Mouse (Mus musculus): Measurements from ENCODE around the gene Styx.
"Not testable (repeated sequence)": the region's sequence is repeated elsewhere in the genome, so short reads cannot be mapped to it uniquely, and the experiment has no call there.

The Styx gene

DNA sequence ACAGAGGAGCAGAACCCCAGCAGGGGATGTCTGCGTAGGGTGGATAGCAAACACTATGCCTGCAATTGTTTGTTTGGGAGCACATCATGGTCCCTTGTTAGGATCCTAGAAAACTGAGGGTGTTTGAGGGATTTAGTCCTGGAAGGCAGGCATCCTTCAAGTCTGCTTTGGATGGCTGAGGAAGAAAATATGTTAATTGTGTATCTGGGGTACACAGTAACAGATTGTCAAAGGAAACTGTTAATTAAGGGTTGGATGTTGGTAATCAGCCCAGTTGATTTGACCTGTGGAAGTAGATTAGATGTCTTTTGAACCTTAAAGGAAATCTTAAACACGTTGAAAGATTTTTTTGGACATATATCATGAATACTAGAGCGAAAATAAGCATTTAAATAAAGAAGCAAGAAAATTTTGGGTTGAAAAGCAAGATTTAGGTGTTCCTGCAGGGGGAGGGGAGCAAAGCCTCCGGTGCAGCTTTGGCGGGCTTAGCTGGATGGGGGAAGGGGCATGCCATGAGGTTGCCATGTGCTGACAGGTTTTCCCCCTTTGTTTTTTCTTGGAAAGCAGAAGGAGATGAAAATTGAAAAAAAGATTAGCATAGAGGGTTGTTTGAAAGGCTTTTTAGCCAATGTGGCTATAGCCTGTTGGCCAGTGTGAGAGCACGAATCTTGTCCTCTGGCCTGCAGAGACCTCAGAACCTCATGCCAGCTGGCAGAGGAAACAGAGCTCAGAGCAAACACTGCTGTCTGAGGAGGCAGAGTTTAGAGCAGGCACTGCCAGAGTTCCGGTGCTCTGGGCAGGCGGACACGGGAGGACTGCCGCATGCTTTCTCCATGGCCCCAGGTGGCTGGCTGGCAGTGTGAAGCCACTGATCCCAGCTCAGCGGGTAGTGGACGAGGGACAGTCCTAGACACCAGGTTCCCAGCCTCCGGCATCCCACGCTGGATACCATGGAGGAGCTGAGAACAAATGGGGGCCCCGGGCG, 13.6 kb downstream of the Styx start:
- DNase-seq (ENCODE audit: low spot score): no peak

GRCm38 (mm10) chr14:45365196-45365587, 14.3 kb downstream of the Styx start:
- DNase-seq (ENCODE audit: low spot score): no peak

GRCm38 (mm10) chr14:45378771-45379170, 27.9 kb downstream of the Styx start:
- no peak for DNase-seq (ENCODE audit: low spot score)

- DNase-seq (ENCODE audit: low spot score): no peak
Observed at GRCm38 (mm10) chr14:45380756-45381155, 29.9 kb downstream of the Styx start.

GRCm38 (mm10) chr14:45382912-45383311, 32.0 kb downstream of the Styx start:
- DNase-seq (ENCODE audit: low spot score): no peak

DNA sequence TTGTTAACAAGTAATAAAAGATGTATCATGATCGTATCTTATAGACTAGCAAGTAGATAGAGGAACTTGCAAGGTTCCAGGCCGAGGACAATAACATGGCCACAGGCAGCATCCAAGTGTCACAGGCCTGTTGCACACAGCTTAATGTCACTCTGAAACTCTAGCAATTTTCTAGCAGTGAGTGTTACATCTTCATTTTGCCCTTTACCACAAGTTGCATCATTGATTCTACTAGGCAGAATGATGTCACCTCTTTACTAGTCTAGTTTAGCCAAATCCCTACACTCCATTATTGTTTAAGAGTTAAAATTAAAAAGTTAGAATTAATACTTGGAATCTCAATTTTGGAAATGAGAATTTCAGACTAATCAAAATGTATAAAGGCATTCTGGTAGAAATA, 34.7 kb downstream of the Styx start:
- no peak for DNase-seq (ENCODE audit: low spot score)

DNA sequence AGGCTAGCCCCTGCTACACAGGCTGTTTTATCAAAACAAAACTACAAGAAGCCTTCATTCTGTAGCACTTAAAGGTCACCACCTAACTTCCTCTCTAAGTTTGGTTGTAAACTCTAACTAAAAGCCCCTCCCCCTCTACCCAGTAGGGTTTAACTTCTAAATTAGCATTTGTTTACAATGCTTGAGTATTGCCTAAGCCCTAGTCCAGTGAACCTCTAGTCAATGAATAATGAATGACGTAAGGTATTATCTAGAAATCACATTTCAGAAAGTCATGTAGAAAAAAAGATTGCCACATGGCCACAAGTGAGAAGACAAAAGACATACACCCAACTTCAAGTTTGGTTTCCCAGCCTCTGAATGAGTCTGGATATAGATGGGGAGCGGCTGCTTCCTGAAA, 36.6 kb downstream of the Styx start:
- DNase-seq (ENCODE audit: low spot score): no peak

DNA sequence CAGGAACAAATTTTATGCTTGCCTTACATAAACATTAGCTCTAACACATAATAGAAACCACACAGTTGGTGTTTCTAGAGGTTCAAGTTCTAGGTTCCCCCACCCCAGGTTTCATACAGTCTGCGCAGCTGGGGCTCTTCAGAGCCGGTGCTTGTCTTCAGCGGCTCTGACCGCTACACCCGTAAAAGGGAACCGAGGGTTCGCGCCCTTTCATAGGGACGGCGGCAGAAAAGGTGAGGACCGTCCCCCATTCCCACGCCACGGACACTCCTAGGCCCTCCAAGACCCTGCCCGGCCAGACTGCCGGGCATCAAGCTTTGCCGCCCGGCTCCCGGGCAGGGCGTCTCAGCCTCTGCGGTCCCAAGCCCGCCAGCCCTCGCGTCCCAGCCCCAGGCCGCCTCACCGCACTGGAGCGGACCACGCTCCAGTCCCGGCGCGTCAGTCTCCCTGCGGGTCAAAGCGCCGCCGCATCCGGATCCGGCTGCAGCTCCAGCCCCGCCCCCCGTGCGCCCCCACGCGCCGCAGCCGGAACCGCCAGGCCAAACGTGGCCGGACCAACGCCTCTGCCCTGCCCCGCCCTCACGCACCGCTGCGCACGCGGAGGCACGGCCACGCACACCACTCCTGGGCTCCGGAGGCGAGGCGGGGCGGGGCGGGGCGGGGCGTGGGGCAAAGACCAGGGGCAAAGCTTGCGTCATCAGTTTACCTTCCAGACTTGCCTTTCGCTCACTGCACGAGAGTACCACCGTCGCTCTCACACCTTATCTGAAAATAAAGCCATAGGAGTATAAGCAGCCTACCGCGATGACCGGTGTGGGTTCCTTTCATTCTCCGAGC, 37.7 kb downstream of the Styx start:
- DNase-seq (ENCODE audit: low spot score): peak; percentile 81

- DNase-seq (ENCODE audit: low spot score): no peak
Observed at GRCm38 (mm10) chr14:45389194-45389593, 38.3 kb downstream of the Styx start.

DNA sequence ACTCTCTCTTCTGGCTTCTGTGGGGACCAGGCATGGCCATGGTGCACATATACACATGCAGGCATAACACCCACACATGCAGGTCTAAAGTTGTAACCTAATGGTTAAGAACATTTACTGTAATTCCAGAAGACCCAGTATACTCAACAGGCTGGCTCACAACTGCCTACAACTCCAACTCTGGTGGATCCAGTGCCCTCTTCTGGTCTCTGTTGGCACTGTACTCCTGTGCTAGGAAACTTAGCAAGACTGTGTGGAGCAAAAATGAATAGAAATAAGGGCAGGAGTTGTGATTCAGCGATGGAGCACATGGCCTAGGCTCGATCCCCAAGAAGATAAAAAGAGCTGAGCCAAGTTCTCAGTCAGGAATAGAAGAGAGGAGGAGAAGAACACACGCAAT, 48.9 kb downstream of the Styx start:
- no peak for DNase-seq (ENCODE audit: low spot score)

GRCm38 (mm10) chr14:45403651-45404050, 52.8 kb downstream of the Styx start:
- no peak for DNase-seq (ENCODE audit: low spot score)

GRCm38 (mm10) chr14:45404813-45405212, 53.9 kb downstream of the Styx start, which contains the start of gene Gnpnat1:
TSS of gene Gnpnat1 (minus strand) at chr14:45404913.
- not testable (repeated sequence) for DNase-seq (ENCODE audit: low spot score)

DNA sequence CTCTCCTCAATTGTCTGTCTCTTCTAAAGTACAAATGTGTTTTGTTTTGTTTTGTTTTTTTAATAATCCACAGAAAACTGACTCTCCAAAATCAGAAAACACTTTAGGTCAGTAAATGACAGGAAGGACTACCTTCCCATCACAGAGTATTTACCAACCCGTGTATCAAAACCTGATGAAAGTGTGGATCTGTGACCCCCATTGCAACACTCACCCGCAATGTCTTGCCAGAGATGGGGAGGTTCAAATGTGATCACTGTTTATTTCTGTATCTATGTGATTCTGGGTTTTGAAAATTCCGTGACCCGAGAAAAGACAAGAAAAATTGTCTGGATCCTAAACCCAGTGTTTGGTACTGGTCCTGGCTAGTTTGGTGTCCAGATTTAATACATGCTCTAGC, 65.4 kb downstream of the Styx start:
- DNase-seq (ENCODE audit: low spot score): no peak

GRCm38 (mm10) chr14:45418553-45418952, 67.7 kb downstream of the Styx start:
- no peak for DNase-seq (ENCODE audit: low spot score)

DNA sequence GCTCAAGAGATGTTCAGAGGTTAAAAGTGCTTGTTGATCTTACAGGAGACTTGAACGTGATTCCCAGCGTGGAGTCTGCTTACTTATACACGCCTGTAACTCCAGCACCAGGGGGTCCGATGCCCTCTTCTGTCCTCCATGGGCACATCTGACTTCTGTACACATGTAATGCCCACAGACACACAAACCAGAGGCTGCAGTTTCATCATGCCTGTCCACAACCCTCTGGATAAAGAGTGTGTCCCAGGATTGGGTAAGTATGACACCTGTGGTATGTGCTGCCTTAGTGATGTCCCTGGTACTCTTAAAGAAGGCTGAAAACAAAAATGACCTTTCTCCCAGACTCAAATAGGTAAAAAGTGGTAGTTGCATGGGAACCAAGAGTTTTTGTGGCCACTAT, 68.4 kb downstream of the Styx start:
- DNase-seq (ENCODE audit: low spot score): no peak

- DNase-seq (ENCODE audit: low spot score): no peak
Observed at GRCm38 (mm10) chr14:45422371-45422770, 71.5 kb downstream of the Styx start.

- peak; percentile 8 for DNase-seq (ENCODE audit: low spot score)
Observed at GRCm38 (mm10) chr14:45423220-45423619, 72.3 kb downstream of the Styx start.

DNA sequence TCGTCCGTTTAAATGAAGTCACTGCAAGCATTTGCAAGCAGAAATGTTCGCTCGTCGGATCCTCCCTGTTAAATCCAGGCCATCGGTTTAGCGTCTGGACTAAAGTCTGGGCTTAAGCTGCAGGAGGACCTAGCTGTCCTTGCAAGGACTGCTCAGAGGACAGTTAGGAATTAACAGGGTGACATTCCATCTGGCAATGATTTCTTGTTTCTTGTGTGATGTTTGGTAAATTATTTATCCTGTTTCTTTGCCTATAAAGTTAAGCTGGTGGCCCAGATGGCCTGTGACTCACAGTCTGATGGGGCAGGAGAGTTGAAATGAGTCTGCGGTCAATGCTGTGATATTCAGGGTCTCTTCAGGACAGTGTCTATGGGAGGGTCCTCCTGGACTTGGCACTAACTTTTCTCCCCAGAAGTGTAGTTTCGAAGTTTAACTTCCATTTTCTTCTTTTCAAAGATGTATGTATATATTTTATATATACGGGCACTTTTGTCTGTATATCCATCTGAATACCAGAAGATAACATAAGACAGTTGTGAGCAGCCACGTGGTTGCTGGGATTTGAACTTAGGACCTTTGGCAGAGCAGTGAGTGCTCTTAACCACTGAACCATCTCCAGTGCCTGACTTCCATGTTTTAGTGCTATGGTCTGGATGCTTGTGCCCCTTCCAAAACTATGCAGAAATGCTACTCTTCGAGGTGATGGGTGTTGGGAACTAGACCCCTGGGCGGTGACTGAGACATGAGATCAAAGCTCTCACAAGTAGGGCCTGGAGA, 79.4 kb downstream of the Styx start:
- DNase-seq (ENCODE audit: low spot score): no peak

- DNase-seq (ENCODE audit: low spot score): no peak
Observed at GRCm38 (mm10) chr14:45432003-45432402, 81.1 kb downstream of the Styx start.

DNA sequence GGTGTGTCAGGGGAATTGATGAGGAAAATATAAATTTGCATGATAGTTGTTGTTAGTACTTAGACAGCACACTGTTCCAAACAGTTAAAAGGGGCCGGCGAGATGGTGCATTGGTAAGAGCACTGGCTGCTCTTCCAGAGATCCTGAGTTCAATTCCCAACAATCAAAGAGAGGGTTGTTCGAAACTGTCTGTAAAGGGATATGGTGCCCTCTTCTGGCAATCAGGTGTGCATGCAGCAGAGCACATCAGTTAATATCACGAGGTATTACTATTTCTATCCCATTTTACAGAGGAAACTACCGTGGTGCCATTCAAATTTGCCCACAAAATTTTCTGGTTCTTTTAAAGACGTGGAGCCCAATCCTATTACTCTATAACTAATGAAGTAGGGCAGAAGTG, 83.3 kb downstream of the Styx start:
- DNase-seq (ENCODE audit: low spot score): no peak

DNA sequence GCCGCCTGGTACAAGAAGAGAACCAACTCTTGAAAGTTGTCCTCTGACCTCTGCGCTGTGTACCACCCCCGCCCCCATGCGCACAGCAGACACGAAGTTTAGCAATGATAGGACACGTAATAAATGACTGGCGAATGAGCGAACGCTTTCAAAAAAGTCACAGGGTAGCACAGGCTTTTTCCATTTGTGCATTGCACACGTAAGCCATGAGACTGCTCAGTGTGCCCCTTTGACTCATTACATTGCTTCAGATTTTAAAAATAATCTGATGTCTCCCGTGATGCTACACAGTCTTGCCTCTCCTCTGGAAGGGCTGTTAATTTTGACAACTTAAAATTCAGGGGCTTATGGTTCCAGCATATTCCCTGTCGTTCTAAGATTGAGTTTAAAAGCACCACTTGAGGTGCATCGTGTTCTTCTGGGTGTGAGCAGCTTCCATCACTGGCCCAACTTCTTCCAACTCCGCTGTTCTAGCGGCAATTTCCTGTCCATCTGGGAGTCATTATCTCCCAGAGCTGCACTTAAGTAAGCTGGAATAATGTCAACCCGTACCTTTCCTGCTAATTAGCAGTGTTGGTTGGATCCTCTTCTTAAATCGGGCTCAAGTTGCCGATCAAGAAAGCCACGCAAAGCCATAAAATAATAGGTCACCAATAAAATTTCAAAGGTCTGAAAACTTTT, 87.5 kb downstream of the Styx start:
- no peak for DNase-seq (ENCODE audit: low spot score)

GRCm38 (mm10) chr14:45438931-45439275, 88.0 kb downstream of the Styx start:
- no peak for DNase-seq (ENCODE audit: low spot score)

Measured in T-cell, adult 2 months (primary cell).